Mouse (Mus musculus) layer of hippocampus, adult 8-10 months (tissue): ENCODE data around the gene Dtx2. TPM values are rescaled to one million over a fixed set of nuclear protein-coding genes. Genes with fewer than 3 reads are reported as not detected.
"Not testable (repeated sequence)": the region's sequence is repeated elsewhere in the genome, so short reads cannot be mapped to it uniquely, and the experiment has no call there.

Experiments used
- DNase-seq, 2 experiments: peaks; one replicate each; pipeline ENCODE4 v3.0.0; 2022; ENCODE audit warnings: low spot score in 2 of 2
- total RNA-seq, 4 experiments: library from RNA; stranded (reverse); gene quantifications; 2 replicates each; pipeline ENCODE4 v1.2.4; 2022

Dtx2 gene
- total RNA-seq, 4 experiments from 2014 or later: 8.3 to 11.1 (median 9.8) TPM

DNA sequence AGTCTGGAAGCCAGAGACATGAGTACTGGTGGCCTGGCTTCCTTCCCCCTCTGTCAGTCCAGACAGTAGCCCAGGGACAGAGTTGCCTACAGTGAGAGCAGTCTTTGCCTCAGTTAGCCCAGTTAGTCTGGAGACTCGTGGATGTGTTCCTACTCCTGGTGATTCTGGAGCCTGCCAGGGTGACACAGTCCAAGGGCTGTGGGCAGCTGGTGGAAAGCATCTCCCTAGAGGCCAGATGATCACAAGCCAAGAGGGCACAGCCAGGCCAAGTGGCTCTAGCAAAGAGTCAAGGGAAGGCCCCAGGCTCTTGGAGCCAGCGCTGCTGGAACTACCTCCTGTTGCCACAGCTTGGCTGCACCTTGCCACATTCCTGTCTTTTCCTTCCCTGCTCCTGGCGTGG lies 31.1 kb downstream of the Dtx2 start:
- DNase-seq: no peak

GRCm38 (mm10) chr5:136026859-136027258 lies 32.3 kb downstream of the Dtx2 start:
- peak in 1 of 2 experiments; percentile 17 for DNase-seq

- DNase-seq: no peak
Measured at GRCm38 (mm10) chr5:136027612-136028311, 33.2 kb downstream of the Dtx2 start.

DNA sequence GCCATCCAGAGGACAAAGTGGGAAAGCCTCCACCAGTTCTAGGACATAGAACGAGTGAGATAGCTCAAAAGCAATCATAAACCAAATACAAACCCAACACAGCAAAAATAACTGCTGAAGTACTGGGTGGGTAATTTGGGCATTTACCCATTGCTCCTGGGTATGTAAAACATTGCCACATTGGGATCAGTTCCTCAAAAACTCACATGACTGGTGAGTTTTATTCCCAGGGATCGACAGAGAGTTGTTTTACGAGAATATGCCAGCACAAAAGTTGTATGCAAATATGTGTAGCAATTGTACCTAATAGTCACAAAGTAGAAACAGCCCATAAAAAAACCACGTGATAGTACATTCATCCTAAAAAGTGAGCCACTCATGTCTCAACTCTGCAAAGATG lies 40.3 kb downstream of the Dtx2 start:
- DNase-seq: no peak

DNA sequence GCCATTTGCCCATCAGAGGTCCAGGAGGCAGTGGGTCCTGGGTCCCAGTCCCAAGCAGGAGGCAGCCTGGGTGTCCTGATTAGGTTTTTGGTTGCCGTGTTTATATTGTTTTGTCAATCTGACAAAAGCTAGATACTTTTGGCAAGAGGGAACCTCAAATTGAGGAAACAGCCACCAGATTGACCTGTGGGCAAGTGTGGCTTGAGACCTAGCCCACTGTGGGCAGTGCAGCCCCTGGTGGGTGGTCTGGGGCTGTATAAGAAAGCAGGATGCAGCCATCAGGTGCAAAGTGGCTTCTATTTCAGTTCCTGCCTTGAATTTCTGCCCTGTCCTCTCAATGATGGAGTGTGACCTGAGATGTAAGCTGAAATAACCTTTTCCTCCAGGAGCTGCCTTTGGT lies 40.7 kb downstream of the Dtx2 start:
- DNase-seq: no peak

- DNase-seq: no peak
Measured at GRCm38 (mm10) chr5:136036667-136037066, 42.1 kb downstream of the Dtx2 start.

GRCm38 (mm10) chr5:136038258-136039214 lies 43.9 kb downstream of the Dtx2 start, which contains the start of gene Upk3b:
Upk3b (plus strand) TSS chr5:136038496.
- no peak for DNase-seq

- DNase-seq: no peak
Measured at GRCm38 (mm10) chr5:136040210-136040609, 45.6 kb downstream of the Dtx2 start.

DNA sequence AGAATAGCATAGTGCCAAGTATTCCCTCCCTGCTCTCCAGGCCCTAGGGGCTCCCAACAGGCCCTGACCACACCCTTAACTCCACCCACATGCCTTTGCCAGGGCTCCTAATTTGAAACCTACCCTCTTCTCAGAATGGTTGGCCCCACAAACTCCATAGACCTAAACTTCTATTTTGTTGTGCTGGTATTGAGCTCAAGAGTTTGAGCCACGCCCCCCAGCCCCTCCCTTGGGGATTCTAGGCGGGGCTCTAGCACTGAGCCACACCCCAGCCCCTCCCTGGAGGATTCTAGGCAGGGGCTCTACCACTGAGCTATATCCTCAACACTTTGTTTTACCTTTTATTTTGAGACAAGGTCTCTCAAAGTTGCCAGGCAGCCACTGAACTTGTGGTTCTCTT lies 46.7 kb downstream of the Dtx2 start:
- no peak for DNase-seq

DNA sequence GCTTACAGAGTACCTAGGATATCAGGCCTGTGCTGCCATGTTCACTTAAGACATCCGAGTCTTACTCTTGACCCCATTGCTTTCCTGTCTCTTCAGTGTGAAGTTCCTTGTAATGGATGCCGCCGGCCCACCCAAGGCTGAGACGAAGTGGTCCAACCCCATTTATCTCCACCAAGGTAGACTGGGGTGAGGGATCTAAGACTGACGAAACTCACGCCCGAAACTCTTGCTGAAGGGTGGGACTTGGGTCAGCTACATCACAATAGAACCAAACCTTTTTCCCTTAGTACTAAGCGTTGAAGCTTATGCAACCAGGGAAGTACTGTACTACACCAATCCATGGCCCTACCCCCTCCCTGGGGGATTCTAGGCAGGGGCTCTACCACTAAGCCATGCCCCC lies 47.1 kb downstream of the Dtx2 start:
- DNase-seq: no peak

DNA sequence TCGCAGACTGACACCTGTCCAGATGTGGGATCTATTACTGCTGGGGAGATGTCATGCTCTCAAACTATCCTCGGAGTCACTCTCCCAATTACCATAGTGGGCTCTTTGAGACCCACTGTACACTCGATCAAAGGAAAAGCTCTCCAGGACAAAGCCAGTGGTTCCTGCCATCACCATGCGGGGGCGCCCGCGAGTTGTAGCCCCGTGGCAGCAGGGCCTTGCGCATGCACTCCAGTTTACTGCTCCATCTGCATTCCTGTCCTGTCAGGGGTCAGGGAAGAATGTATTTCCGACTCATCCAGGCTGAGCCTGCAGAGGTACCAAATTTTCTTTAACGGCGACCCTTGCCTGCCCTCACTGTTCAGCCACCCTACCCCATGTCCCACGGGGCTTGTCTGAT lies 50.3 kb downstream of the Dtx2 start:
- no peak for DNase-seq

- DNase-seq: no peak
Measured at GRCm38 (mm10) chr5:136045408-136045807, 50.8 kb downstream of the Dtx2 start.

GRCm38 (mm10) chr5:136045987-136046386 lies 51.4 kb downstream of the Dtx2 start:
- DNase-seq: peak; percentile 34 to 80

GRCm38 (mm10) chr5:136048541-136048940 lies 53.9 kb downstream of the Dtx2 start:
- not testable (repeated sequence) for DNase-seq

- DNase-seq: no peak
Measured at GRCm38 (mm10) chr5:136049926-136050325, 55.3 kb downstream of the Dtx2 start.

DNA sequence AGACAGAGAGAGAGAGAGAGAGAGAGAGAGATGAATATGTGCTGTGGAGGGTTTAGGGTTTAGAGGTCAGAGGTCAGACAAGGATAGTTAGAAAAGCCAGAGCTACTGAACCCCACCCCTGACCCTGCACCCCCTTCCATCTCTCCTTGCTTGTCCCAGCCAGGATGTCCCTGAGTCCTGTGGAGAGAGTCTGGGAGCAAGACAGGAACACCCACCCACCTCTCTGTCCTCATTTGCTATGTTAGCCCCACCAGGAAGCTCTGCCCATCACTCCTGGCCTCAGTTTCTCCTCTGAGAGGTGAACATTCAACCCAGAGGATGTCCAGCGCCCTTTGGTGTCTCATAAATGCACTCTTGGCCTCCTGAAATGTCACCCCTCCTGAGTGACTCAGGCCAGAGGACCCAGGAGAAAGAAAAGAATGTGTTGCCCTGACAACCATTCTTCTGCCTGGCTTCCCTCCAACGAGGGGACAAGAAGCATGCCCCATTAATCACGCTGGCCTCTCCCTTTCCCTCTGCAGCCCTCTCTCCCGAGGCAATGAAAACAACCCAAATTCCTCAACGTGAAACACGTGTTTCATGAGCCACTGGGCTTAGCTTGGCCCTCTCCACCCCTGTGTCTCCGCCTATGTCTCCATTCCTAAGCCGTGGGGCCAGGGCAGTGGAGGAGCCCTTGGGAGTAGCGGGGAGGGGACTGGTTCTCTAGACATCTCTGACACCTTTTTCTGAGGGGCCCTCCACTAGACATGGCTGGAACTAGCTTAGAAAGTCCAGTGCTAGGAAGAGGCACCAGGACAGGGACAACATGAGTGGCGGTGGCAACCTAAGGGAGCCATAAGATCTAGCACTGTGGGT lies 56.9 kb downstream of the Dtx2 start:
- peak in 1 of 2 experiments; percentile 19 for DNase-seq

- DNase-seq: no peak
Measured at GRCm38 (mm10) chr5:136052861-136053655, 58.5 kb downstream of the Dtx2 start.

GRCm38 (mm10) chr5:136054301-136055077 lies 59.9 kb downstream of the Dtx2 start, which contains the start of gene Upk3bl:
Upk3bl (plus strand) TSS chr5:136054492.
- DNase-seq: no peak

DNA sequence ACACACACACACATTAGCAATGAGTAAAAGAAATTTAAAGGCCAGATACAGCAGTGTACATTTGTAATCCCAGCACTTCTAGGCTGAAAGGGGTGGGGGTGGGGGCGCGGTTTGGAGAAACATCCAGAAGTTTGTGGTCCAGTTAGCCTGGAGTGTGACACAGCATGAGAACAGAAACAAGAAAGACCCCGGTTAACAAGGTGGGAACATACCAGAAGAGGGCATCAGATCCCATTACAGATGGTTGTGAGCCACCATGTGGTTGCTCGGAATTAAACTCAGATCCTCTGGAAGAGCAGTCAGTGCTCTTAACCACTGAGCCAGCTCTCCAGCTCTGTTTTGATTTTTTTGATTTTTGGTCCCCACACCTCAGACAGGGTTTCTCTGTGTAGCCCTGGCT lies 61.5 kb downstream of the Dtx2 start:
- DNase-seq: no peak

DNA sequence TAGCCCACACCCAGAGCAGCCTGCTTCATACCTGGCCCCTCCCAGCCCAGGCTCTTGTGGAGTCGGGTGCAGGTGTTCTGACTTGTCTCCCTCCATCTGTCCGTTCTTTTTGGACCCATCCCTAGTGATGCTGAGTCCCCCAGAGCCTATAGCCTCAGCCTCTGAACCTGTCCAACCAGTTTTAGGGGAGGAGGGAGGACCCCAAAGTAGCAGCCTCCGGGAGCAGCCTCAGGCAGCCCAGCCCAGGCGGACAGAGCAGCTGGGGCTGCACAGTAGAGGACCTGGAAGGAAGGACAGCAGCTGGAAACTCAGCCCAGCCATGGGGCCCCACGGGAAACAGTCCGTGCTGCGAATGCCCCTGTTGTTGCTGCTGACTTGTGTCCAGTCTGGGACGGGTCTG lies 62.5 kb downstream of the Dtx2 start:
- DNase-seq: no peak
